Mouse (Mus musculus): Measurements from ENCODE around the gene Dock2. TPM values are rescaled to one million over a fixed set of nuclear protein-coding genes. Genes with fewer than 3 reads are reported as not detected.

The Dock2 gene
- polyA plus RNA-seq, 1 experiment: not detected

DNA sequence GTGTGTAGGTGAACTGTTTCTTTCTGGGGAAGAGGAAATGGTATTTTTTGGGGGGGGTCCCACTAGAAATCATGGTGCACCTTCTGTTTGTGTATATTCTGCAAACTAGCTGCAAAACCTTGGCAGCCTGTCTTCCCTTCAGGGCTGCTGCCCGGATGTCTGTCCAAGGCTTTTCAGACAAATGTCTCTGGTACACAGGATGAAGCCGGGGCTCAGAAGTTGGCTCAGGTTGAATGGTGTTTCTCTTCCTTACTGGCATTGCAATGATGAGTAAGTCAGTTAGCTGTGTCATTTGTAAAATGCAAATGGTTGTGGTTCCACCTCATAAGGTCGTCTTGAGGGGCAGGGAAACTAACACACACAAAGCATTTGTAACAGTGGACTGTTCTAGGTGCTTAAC lies 477.5 kb downstream of the Dock2 start:
- Histone ChIP-seq H3K4me3 (ENCODE audit: low read depth, low read length) (no peak overlapping the region), H3K4me1 (ENCODE audit: control insufficient read depth, insufficient read depth, low read length) (no peaks in the 10 kb centered on the region), H3K9ac (ENCODE audit: low read depth, poor library complexity, severe bottlenecking) (no peak overlapping the region), H3K27me3 (ENCODE audit: control insufficient read depth, insufficient read depth, low read length, poor library complexity, severe bottlenecking) (no peaks in the 10 kb centered on the region), H3K27ac (ENCODE audit: insufficient read depth, low read length) (no peak overlapping the region), H3K9me3 (replicated peaks; ENCODE audit: control insufficient read depth, insufficient read depth, low read length, poor library complexity, severe bottlenecking) (no peaks in the 10 kb centered on the region), H3K36me3 (ENCODE audit: control insufficient read depth, insufficient read depth, low read length, poor library complexity, severe bottlenecking) (no peaks in the 10 kb centered on the region)
- TF ChIP-seq EP300 (IDR thresholded peaks at IDR 0.05; ENCODE audit: insufficient read depth, low read depth, low read length) (no peak), CTCF (IDR thresholded peaks at IDR 0.05; ENCODE audit: low read depth, low read length) (no peak), POLR2A (IDR thresholded peaks at IDR 0.05; ENCODE audit: insufficient read depth, low read length) (no peak)

DNA sequence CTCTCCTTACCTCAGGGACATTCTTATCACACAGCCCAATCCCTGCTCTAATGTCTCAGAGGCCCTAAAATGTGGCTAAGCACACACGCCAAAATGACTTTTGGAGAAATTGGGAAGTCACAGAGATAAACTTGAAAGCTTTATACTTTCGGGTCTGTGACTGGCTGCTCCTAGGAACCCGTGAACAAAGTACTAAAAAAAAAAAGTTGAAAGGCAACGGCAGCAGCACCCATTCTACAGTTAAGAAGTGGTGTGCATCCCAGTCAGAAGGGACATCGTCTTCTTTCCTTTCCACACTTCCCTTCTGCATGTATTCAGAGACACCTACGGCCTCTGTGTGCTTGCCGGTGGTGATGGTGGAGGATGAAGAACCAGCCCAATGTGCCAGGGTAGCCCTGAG lies 483.6 kb downstream of the Dock2 start:
- no peaks in the 10 kb centered on the region for H3K27me3 ChIP-seq (ENCODE audit: control insufficient read depth, insufficient read depth, low read length, poor library complexity, severe bottlenecking)
- no peak overlapping the region for H3K9ac ChIP-seq (ENCODE audit: low read depth, poor library complexity, severe bottlenecking)
- TF ChIP-seq POLR2A (IDR thresholded peaks at IDR 0.05; ENCODE audit: insufficient read depth, low read length): no peak
- TF ChIP-seq EP300 (IDR thresholded peaks at IDR 0.05; ENCODE audit: insufficient read depth, low read depth, low read length): no peak
- H3K4me1 ChIP-seq (ENCODE audit: control insufficient read depth, insufficient read depth, low read length): no peaks in the 10 kb centered on the region
- no peak overlapping the region for H3K27ac ChIP-seq (ENCODE audit: insufficient read depth, low read length)
- H3K9me3 ChIP-seq (replicated peaks; ENCODE audit: control insufficient read depth, insufficient read depth, low read length, poor library complexity, severe bottlenecking): no peaks in the 10 kb centered on the region; the same call in 1 of the 2 replicates
- no peak overlapping the region for H3K4me3 ChIP-seq (ENCODE audit: low read depth, low read length)
- H3K36me3 ChIP-seq (ENCODE audit: control insufficient read depth, insufficient read depth, low read length, poor library complexity, severe bottlenecking): no peaks in the 10 kb centered on the region

GRCm38 (mm10) chr11:34299550-34299949 lies 484.1 kb downstream of the Dock2 start:
- Histone ChIP-seq H3K4me1 (ENCODE audit: control insufficient read depth, insufficient read depth, low read length) (no peaks in the 10 kb centered on the region), H3K36me3 (ENCODE audit: control insufficient read depth, insufficient read depth, low read length, poor library complexity, severe bottlenecking) (no peaks in the 10 kb centered on the region), H3K4me3 (ENCODE audit: low read depth, low read length) (no peak overlapping the region), H3K27ac (ENCODE audit: insufficient read depth, low read length) (no peak overlapping the region), H3K27me3 (ENCODE audit: control insufficient read depth, insufficient read depth, low read length, poor library complexity, severe bottlenecking) (no peaks in the 10 kb centered on the region), H3K9ac (ENCODE audit: low read depth, poor library complexity, severe bottlenecking) (no peak overlapping the region), H3K9me3 (replicated peaks; ENCODE audit: control insufficient read depth, insufficient read depth, low read length, poor library complexity, severe bottlenecking) (no peaks in the 10 kb centered on the region; the same call in 1 of the 2 replicates)
- TF ChIP-seq CTCF (IDR thresholded peaks at IDR 0.05; ENCODE audit: low read depth, low read length): no peak
- no peak for TF ChIP-seq EP300 (IDR thresholded peaks at IDR 0.05; ENCODE audit: insufficient read depth, low read depth, low read length)
- no peak for TF ChIP-seq POLR2A (IDR thresholded peaks at IDR 0.05; ENCODE audit: insufficient read depth, low read length)

GRCm38 (mm10) chr11:34297698-34298378 lies 485.9 kb downstream of the Dock2 start:
- TF ChIP-seq POLR2A (IDR thresholded peaks at IDR 0.05; ENCODE audit: insufficient read depth, low read length) (no peak), CTCF (IDR thresholded peaks at IDR 0.05; ENCODE audit: low read depth, low read length) (no peak), EP300 (IDR thresholded peaks at IDR 0.05; ENCODE audit: insufficient read depth, low read depth, low read length) (no peak)
- Histone ChIP-seq H3K27ac (ENCODE audit: insufficient read depth, low read length) (no peak overlapping the region), H3K9me3 (replicated peaks; ENCODE audit: control insufficient read depth, insufficient read depth, low read length, poor library complexity, severe bottlenecking) (no peaks in the 10 kb centered on the region; the same call in 1 of the 2 replicates), H3K4me1 (ENCODE audit: control insufficient read depth, insufficient read depth, low read length) (no peaks in the 10 kb centered on the region), H3K36me3 (ENCODE audit: control insufficient read depth, insufficient read depth, low read length, poor library complexity, severe bottlenecking) (no peaks in the 10 kb centered on the region), H3K27me3 (ENCODE audit: control insufficient read depth, insufficient read depth, low read length, poor library complexity, severe bottlenecking) (no peaks in the 10 kb centered on the region), H3K9ac (ENCODE audit: low read depth, poor library complexity, severe bottlenecking) (no peak overlapping the region), H3K4me3 (ENCODE audit: low read depth, low read length) (no peak overlapping the region)

GRCm38 (mm10) chr11:34291304-34291703 lies 492.4 kb downstream of the Dock2 start:
- no peaks in the 10 kb centered on the region for H3K9me3 ChIP-seq (replicated peaks; ENCODE audit: control insufficient read depth, insufficient read depth, low read length, poor library complexity, severe bottlenecking)
- H3K4me3 ChIP-seq (ENCODE audit: low read depth, low read length): no peak overlapping the region
- TF ChIP-seq POLR2A (IDR thresholded peaks at IDR 0.05; ENCODE audit: insufficient read depth, low read length): no peak
- TF ChIP-seq CTCF (IDR thresholded peaks at IDR 0.05; ENCODE audit: low read depth, low read length): no peak
- TF ChIP-seq EP300 (IDR thresholded peaks at IDR 0.05; ENCODE audit: insufficient read depth, low read depth, low read length): no peak
- no peaks in the 10 kb centered on the region for H3K4me1 ChIP-seq (ENCODE audit: control insufficient read depth, insufficient read depth, low read length)
- H3K9ac ChIP-seq (ENCODE audit: low read depth, poor library complexity, severe bottlenecking): no peak overlapping the region
- H3K36me3 ChIP-seq (ENCODE audit: control insufficient read depth, insufficient read depth, low read length, poor library complexity, severe bottlenecking): no peaks in the 10 kb centered on the region
- no peaks in the 10 kb centered on the region for H3K27me3 ChIP-seq (ENCODE audit: control insufficient read depth, insufficient read depth, low read length, poor library complexity, severe bottlenecking)
- H3K27ac ChIP-seq (ENCODE audit: insufficient read depth, low read length): no peak overlapping the region

GRCm38 (mm10) chr11:34290708-34291107 lies 493.0 kb downstream of the Dock2 start:
- no peak for TF ChIP-seq POLR2A (IDR thresholded peaks at IDR 0.05; ENCODE audit: insufficient read depth, low read length)
- TF ChIP-seq CTCF (IDR thresholded peaks at IDR 0.05; ENCODE audit: low read depth, low read length): no peak
- no peak for TF ChIP-seq EP300 (IDR thresholded peaks at IDR 0.05; ENCODE audit: insufficient read depth, low read depth, low read length)
- Histone ChIP-seq H3K9ac (ENCODE audit: low read depth, poor library complexity, severe bottlenecking) (no peak overlapping the region), H3K27me3 (ENCODE audit: control insufficient read depth, insufficient read depth, low read length, poor library complexity, severe bottlenecking) (no peaks in the 10 kb centered on the region), H3K27ac (ENCODE audit: insufficient read depth, low read length) (no peak overlapping the region), H3K4me1 (ENCODE audit: control insufficient read depth, insufficient read depth, low read length) (no peaks in the 10 kb centered on the region), H3K36me3 (ENCODE audit: control insufficient read depth, insufficient read depth, low read length, poor library complexity, severe bottlenecking) (no peaks in the 10 kb centered on the region), H3K9me3 (replicated peaks; ENCODE audit: control insufficient read depth, insufficient read depth, low read length, poor library complexity, severe bottlenecking) (no peaks in the 10 kb centered on the region), H3K4me3 (ENCODE audit: low read depth, low read length) (no peak overlapping the region)
